Mouse (Mus musculus) layer of hippocampus, adult 9-10 months (tissue): ENCODE measurements around the gene Hesx1.
"Not testable (repeated sequence)": the region's sequence is repeated elsewhere in the genome, so short reads cannot be mapped to it uniquely, and the experiment has no call there.

Source experiments
- DNase-seq: peaks from one replicate; pipeline ENCODE4 v3.0.0; 2022; ENCODE audit warnings: low spot score

Gene Hesx1

GRCm38 (mm10) chr14:26994211-26994741, at the start of gene Hesx1:
TSS of gene Hesx1 (plus strand) at chr14:26994416.
- no peak for DNase-seq

- not testable (repeated sequence) for DNase-seq
Observed at GRCm38 (mm10) chr14:26956139-26956538, 38.1 kb upstream of the Hesx1 start.

- no peak for DNase-seq
Observed at GRCm38 (mm10) chr14:26960518-26960917, 33.7 kb upstream of the Hesx1 start.

- no peak for DNase-seq
Observed at GRCm38 (mm10) chr14:26969164-26969563, 25.1 kb upstream of the Hesx1 start.

- DNase-seq, result peak; percentile 25
Observed at GRCm38 (mm10) chr14:26969856-26970407, 24.3 kb upstream of the Hesx1 start.

GRCm38 (mm10) chr14:26970439-26970932, 23.7 kb upstream of the Hesx1 start:
- DNase-seq, result peak; percentile 81

- no peak for DNase-seq
Observed at GRCm38 (mm10) chr14:26971106-26971789, 23.0 kb upstream of the Hesx1 start, which contains the start of gene Appl1. TSS of gene Appl1 (minus strand) at chr14:26971232.

- DNase-seq, result no peak
Observed at GRCm38 (mm10) chr14:26973089-26973488, 21.1 kb upstream of the Hesx1 start.

- DNase-seq, result no peak
Observed at GRCm38 (mm10) chr14:26975490-26975889, 18.7 kb upstream of the Hesx1 start.

- no peak for DNase-seq
Observed at GRCm38 (mm10) chr14:26976212-26976611, 18.0 kb upstream of the Hesx1 start.

GRCm38 (mm10) chr14:26977500-26977899, 16.7 kb upstream of the Hesx1 start:
- DNase-seq, result no peak

GRCm38 (mm10) chr14:26979808-26980207, 14.4 kb upstream of the Hesx1 start:
- no peak for DNase-seq

GRCm38 (mm10) chr14:26981021-26981420, 13.2 kb upstream of the Hesx1 start:
- DNase-seq, result no peak

- DNase-seq, result no peak
Observed at GRCm38 (mm10) chr14:26981494-26982149, 12.6 kb upstream of the Hesx1 start.

GRCm38 (mm10) chr14:26982150-26982530, 12.1 kb upstream of the Hesx1 start:
- DNase-seq, result no peak

GRCm38 (mm10) chr14:26988694-26989093, 5.5 kb upstream of the Hesx1 start:
- no peak for DNase-seq

GRCm38 (mm10) chr14:26991622-26992021, 2.6 kb upstream of the Hesx1 start:
- DNase-seq, result no peak

GRCm38 (mm10) chr14:26993427-26993826, 789 bp upstream of the Hesx1 start:
- no peak for DNase-seq

GRCm38 (mm10) chr14:26996257-26996656, 2.0 kb downstream of the Hesx1 start:
- DNase-seq, result no peak

- no peak for DNase-seq
Observed at GRCm38 (mm10) chr14:27000386-27000785, 6.2 kb downstream of the Hesx1 start.

GRCm38 (mm10) chr14:27004906-27005305, 10.7 kb downstream of the Hesx1 start:
- no peak for DNase-seq

- no peak for DNase-seq
Observed at GRCm38 (mm10) chr14:27005937-27006336, 11.7 kb downstream of the Hesx1 start.

- no peak for DNase-seq
Observed at GRCm38 (mm10) chr14:27011561-27011960, 17.3 kb downstream of the Hesx1 start.
